Mouse (Mus musculus) embryo, embryonic 10.5 days (tissue): ENCODE results near the gene Eva1b.

Experiments
- DNase-seq: peaks from one replicate; pipeline ENCODE4 v3.0.0-alpha.2; 2015; ENCODE audit warnings: low spot score

Eva1b gene

DNA sequence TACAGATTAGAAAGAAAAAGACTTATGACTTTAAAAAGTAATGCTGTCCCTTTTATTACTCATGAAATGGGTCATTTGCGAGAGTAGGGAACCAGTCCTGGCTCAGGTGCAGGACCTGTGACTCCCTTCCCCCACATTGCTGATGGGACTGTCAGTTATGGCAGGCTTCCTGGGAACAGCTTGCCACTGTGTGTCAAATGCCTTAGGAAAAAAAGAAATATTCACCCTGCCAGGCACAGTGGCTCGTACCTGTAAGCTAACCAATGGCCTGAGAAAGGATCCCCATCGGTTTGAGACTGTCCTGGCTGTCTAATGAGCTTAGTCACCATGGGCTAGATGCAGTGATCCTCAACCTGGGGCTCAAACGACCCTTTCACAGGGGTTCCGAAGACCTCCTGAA, 27.5 kb upstream of the Eva1b start:
- DNase-seq: no peak

DNA sequence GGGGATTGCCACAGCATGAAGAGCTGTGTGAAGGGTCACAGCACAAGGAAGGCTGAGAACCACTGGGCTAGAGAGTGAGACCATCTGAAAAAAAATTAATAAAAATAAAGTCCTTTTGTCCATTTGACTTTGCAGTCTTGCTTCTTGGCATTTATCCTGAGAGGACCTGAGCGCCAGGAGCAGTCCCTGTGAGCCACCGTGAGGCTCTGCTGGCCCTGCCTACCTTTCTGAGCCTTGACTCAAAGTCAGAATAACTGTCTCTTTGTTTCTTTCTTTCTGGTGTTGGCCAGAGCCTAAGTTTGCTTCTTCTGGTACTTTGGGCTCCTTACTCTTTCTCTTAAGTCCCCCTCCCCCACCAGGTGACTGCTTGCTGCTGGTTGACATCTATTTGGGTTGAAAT, 27.0 kb upstream of the Eva1b start:
- no peak for DNase-seq

DNA sequence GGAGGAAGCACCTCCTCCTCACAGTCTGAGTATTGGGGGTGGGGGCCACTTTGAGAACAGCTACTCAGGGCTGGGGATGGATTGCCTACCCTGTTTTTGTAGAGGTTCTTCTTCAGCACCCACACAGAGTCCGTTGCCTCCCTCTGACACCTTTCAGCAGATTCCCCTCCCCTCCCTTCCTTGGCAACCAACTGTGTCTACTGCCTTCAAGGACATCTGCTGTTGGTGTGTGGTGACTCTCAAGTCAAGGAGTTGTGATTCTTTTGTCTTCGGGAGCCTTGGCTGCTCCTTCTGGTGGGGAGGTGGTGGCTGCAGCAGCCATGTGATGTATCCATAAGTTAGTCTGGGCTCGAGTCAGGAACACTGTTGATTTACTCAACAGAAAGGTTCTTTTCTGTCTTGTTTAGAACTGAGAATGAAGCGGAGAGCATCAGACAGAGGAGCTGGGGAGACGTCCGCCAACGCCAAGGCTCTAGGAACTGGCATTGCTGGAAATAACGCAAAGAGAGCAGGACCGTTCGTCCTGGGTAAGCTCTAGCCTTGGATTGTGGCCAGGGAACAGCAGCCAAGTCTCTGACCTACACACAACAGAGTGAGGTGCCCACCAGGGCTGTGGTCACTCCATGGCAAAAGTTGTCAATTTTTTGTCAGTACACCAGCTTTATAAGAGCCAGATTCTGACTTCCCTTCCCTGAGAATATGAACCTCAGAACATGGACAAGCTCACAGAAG, 24.1 kb upstream of the Eva1b start:
- DNase-seq: no peak

DNA sequence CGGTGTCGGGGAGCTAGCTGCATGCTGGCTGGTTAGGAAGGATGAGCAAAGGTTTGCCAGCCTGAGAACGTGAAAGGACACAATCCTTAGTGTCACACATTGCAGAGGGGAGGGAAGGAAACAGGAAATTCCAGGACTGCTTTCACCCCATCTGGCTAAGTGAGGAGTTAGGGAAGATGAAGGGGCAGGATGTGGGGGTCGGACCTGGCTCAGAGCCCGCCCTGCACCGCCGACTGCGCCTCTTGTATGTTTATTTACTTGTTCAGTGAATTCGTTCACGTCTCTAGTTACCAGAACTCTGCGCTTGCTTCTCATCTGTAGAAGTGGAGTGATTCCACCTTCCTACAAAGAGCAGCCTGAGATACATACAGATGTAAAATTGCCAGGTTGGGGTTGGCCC, 17.0 kb upstream of the Eva1b start:
- DNase-seq: peak; percentile 36

DNA sequence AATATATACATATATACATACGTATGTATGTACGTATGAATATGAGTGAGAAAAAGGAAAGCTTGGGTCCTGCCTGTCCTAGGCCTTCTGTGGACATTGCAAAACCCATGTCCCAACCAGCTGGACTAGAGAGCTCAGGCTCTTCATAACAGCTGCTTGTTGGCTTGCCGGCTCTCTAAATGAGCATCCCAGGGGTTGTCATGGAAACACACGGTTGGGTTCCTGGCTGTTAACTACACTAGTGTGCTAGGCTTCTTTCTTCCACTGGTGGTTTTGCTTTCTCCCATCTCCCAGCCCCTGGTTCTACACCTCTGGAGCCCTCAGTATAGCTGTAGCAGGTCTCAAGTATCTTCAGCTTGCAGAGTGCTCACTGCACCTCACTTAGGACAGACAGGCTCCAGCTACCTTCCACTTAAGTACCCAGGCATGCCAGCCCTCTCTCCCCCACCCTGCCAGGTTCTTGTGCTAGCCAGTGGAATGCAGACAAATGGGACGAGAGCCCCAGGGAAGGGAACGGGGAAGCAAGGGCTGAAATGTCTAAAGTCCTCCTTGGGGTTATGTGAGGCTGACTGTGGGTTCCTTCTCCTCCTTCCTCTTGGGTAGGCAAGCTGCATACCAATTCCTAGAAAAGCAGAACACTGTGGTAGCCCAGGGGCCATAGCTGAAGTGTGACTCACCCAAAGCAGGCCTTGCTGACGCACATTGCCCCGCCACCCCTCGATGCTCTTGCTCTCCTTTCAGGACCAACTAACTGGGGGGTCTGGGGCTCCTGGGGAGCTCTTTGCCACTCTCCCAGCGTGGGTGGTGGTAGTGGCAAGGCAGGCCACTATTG, 16.0 kb upstream of the Eva1b start:
- peak; percentile 71 for DNase-seq

DNA sequence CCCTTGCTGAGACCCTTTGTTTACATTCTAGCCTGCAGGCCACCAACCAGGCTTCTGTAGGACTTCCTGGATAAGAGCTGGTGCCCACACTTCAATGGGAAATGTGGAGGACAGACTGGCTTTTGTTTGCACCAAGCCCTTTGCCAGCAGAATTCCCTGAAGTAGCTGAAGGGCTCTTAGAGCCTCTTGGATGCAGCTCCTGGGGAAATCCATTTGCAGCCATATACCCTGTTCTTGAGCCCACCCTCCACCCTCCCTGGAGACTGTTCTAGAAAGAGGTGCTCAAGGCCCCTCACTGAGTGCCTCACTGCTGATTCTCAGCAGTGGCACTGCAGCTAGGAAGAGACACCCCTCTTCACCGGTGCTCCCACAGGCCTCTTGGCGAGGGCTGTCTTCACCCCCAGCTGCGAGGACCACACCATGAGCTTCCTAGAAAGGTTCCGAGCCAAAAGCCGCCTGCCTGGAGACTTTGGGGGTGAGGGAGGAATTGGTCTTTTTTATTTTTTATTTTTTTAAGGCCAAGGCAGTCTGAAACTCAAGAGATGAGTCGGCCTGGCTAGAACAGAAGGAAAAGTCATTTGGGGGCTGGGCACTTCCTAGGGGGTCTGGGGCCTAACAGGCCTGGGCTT, 14.8 kb upstream of the Eva1b start:
- DNase-seq: no peak

DNA sequence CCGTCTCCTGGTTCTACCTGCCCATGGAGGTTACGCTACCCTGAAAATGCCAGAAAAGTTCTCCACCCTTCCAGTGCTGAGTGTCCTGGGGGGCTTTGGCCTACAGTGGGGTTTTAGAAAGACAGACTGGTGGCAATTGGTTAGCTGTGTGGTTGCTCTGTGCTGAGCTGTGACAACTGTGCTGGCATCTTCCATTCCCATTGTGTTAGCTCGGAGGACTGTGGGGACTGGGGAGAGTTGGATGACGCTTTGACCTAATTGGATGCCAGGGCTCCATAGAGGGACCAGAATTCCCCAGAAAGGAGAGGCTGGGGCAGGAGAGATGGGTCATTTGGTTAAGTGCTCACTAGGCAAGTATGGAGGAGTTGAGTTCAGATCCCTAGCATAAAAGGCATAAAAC, 13.3 kb upstream of the Eva1b start:
- no peak for DNase-seq

DNA sequence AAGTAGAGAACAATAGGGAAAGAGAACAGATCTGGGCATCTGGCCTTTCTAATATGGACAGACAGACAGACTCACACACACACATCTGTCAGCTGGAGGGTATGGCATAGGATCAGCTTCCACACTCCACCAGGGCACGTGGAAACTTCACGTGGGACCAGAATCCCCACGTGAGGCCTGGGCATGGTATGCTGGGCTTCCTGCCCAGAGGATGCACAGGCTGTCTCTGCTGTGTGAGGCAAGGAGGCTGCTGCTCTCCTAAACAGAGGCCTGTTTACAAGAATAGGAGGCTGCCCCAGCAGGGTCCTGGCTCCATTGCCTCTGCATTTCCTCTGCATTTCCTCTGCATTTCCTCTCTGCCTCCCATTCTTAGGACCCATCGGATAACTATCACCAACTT, 12.9 kb upstream of the Eva1b start:
- DNase-seq: no peak

DNA sequence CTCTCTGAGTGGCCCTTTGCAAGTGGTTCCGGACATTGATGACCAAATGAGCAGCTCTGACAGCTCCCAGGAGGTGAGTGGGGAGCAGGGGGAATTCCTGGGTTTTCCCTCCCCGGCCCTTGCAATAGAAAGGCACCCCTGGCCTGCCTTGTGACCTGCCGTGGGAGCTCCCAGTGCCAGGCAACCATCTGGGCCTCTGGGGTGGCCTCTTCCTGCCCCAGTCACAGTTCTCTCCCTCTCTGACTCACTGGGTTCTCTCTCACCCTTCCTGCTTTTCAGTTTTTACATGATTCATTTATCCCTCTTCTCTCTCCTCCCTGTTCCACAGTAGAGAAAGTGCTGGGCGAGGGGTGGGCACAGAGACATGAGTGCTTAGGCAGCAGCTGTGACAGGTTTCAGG, 9.8 kb upstream of the Eva1b start:
- DNase-seq: no peak

DNA sequence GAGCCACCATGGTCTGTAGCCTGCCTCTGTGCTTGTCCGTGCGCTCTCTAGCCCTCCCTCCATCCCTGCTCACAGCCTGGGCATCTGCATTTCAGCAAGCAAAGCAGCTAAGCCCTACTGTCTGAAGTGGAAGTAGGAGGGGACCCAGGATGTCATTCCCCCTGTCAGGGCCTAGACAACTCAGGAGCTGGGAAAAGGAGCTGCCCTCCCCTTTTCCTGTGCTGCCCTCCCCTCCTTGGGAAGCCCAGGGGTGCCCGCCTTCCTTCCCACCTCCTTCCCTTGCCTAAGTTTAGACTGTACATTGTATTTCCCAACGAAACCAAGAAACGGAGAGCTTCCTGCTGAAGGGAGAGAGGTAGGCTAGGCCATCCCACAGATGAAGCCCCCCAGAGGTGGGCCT, 6.5 kb upstream of the Eva1b start:
- DNase-seq: no peak

DNA sequence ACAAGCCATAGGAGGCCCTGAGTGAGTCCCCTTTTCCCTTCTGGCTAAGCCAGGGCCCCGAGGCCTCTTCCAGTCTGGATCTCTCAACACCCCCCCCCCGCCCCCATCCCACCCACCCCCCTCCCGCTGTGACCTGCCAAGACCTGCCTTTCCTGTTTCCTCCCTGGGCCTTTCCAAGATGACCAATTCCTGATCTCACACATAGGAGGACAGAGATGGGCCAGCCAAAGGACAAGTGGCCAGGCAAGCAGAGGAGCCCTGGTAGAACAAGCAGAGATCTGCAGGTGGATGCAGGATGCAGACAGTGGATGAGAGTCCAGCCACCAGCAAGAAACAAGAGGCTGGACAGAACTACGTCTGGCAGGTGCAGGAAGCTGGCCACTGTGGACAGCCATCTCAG, 2.1 kb upstream of the Eva1b start:
- no peak for DNase-seq

DNA sequence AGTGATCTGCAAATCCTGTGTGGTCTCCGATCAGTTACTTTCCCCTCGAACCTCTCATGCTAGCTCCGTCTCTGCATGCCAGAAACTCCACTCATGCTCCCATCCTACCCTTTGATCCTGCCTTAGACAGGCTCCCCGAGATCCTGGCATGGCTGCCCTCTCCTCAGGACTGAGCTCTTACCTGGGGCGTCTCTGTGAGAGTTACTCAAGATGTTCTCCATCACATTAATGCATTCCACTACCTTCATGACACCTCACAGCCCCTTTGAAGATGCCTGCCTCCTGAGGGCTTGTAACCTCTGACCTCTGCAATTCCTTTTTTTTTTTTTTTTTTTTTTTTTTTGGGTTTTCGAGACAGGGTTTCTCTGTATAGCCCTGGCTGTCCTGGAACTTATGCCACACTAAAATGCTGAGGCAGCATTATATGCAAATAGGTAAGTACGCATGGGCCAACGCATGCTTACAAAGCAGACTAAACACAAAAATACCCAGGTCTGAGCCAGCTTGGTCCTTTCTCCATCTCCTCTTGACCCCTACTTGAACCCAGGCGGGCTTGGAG, 491 bp upstream of the Eva1b start:
- DNase-seq: peak; percentile 40

DNA sequence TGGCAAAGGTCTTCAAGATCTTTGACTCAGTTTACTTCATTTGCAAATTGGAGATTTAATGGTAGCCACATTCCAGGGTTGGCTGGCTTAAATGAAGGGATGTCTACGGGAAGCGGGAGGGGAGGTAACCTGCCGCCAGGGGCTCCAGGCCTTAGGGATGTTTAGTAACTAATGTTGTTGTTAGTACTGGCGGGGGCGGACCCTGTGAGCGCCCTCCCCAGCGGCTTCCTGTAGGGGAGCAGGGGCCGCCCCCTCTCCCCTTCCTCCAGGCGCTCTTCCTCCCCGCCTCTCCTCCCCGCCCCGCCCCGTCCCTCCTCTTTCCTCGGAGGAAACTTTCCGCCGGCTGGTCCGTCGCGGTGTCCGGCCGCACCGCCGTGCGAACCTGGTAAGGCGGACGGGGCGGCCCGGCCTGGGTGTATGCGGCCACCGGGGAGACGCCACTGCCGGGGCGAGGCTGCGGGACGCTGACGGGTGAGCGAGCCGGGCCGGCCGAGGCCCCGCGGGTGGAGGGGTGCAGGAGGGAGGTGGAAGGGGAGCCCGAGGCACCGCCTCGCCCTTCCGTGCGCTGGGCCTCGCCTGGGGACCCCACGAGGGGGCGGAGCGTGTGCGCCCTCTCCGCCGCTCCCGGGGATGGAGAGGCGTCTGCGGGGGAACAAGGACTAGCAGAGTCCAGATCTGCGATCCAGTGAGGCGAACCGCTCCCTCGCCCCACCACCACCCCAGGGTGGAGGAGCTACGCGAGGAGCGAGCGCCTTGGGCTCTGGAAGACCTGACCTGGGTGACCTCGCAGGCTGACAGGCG, 817 bp downstream of the Eva1b start:
- peak; percentile 77 for DNase-seq

DNA sequence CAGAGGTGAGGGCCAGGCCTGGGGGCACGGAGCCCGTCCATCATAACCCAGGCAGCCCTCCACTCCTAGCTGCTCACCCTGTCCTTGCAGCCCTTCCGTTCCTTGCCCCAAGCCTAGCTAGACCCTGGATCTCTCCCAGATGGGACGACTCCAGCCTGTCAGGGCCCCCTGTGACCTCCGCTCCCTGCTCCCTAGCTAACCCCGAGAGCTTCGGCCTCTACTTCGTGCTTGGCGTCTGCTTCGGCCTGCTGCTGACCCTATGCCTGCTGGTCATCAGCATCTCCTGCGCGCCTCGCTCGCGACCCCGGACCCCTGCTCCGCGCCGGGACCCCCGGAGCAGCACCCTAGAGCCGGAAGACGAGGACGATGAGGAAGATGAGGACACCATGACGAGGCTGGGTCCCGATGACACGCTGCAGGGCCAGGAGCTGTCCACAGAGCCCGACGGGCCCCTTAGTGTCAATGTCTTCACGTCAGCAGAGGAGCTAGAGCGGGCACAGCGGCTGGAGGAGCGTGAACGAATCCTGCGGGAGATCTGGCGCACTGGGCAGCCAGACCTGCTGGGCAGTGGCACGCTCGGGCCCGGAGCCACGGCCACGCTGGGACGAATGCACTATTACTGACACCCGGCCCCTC, 1.6 kb downstream of the Eva1b start:
- DNase-seq: no peak

DNA sequence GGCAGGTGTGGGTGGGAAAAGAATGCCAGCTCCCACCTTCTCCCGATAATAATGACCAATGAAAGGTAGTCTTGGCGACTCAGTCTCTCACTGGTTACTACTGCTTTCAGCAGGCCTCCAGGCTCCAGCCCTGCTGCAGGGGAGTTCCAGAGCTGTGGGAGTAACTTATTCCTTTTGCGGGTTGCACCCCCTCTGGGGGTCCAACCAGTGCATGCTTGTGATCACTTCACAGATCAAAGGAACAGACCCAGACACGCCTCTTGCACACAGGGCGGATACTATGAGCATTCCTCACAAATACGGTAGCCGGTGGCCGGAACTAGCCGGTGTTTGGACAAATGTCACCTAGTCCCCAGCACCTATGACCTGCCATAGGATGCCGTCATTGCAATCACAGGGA, 2.3 kb downstream of the Eva1b start:
- DNase-seq: no peak

DNA sequence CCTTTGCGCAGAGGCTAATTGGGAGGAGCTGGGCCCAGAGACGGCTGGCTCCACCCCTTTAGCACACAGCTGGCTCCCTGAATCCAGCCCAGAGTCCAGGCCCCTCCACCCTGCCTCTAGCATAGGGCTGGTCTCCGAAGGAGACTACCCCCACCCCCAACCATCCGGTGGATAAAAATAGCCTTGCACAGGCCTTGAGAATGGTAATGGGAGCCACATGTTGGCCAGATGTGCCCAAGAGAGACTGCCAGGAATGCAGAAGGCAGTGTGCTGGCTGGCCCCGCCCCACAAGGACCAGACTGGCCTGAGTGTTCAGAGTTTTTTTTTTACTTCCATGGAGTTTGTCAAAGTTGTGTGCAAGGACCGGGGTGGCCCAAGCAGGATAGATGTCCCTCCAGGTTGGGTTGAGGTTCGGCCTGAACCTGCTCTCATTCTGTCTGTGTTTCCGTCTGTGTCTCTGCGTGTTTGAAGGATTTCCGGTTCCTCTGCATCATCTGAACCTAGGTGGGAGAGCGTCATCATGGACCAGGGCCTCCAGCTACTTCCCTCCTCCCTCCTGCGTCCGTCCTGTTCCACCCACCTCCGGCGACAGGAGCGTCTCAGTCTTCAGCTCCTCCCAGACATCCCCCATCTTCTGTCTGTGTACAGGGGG, 2.9 kb downstream of the Eva1b start:
- DNase-seq: peak; percentile 94

DNA sequence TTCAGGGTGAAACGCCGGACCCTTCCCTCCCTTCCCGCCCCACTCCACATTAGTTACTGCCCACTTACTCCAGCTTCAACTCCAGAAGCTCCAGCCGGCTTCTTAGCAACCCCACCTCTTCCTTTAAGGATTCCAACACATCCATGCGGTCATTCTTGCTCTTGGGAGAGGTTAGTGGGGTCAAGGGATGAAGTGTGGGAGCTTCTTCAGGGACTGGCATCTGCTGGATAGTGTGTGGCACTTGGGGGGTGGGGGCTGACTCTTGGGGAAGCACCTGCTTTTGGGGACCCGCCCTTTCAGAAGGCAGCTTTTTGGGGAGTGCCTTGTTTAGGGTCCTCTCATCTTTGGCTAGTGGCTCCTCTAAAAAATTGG, 3.4 kb downstream of the Eva1b start:
- no peak for DNase-seq

DNA sequence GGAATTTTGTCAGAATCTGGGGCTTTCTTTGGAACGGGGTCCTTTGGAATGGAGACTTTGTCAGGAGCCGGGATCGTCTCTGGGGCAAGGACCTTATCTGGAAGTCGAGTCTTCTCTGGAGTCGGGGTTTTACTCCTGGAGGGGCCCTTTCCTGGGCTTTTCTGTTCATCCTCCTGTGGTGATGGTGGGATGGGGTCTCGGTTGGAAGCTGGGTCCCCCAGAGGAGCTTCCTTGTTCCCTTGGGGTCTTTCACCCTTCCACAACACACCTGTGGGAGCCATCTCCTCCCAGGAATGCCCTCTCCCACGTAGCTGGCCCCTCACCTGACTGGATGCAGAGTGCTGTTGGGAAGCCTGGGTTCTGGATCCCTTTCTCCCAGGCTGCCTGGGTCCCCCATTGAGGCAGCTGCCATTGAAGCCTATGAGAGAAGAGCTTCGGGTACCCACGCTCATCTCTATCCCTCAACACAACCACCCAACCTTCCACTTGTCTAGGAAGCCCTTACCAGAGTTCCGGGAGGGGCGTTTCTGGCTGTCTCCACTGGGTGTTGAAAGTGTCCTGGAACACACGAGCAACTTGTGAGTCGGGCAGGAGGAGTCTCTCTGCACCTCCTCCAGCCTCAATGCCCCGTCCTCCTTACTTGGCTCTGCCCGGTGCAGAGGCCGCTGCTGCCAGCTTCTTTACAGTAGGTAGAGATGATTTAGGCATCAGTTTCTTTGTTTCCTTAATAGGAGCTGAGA, 4.3 kb downstream of the Eva1b start:
- no peak for DNase-seq

DNA sequence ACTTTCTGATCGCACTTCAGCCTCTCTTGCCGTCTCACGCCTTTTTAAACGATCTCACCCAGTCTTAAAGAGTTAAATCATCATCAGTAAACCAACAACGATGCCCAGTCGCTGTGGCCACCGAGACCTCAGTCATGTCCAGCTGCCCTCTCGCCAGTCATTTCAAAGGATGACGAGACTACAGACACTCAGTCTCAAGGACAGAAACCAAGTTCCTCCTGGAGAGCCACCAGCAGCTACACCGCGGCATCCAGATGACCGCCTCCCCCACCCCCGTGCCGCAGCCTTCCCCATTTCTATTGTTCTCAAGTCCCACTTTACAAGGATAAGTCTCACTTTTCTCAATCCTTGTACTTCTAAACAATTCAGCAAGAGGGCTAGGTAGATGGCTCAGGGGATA, 5.3 kb downstream of the Eva1b start:
- no peak for DNase-seq

DNA sequence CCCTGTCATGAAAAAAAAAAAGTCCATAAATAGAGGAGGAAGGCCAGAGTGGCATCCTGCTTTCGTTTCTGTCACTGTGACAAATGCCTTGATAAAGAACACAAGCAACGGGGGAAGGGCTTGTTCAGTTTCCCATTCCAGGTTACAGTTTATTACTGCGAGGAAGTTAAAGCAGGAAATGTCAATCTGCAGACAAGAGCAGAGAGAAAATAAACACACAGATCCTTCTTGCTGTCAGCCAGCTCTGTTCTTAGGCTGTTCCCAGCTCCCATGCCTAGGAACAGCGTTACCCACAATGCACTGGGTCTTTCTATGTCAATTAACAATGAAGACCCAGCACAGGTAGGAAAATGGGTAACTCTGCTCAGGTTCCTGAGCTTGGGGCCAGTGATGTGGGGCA, 7.6 kb downstream of the Eva1b start:
- peak; percentile 38 for DNase-seq
